Mouse (Mus musculus): ENCODE measurements around the gene 1110051M20Rik.

DNA sequence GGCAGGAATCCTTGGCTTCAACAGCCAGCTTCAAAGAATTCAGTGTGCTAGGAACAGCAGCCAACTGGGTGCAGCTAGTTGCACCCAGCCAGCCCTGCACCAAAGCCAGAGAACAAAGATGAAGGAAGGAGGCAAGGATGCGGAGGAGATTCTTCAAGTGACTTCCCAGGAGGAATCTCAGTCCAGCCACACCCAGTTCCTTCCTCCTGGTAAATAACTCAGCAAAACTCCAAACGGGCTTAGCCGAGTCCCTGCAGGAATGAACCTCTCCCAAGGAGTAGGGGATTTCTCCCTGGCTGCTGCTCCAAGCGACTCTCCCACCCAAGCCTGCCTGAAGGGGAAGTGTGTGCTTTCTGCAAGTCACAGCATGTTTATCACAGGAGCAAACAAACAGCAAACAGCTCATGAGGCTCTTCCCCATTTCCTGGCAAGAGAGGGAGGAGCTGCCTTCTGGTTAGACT, 83.4 kb downstream of the 1110051M20Rik start:
- TF ChIP-seq POLR2A (IDR thresholded peaks at IDR 0.05; ENCODE audit: insufficient read depth, low read depth, low read length) = no peak
- no peak for TF ChIP-seq CTCF (IDR thresholded peaks at IDR 0.05; ENCODE audit: insufficient read depth, low read depth, low read length)
